Comparison of ENCODE assay signal across 27 mouse cellular contexts in the genomic region with DNA sequence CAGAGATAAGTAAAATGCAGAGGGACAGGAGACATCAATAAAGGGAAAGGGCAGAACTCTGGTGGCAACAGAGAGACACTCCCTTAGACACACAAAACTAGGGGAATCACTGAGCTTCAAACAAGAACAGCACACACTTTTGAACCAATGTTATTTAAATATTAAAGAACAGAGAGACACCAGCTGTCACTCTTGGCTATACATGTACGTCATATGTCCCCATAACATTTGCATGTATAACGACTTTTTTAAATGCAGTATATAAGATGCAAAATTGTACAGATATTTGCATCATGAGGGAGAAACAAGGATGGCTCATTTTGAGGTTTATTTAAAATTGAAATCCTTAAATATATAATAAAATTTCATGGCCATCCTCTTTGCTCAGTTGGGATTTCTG.
"Had no signal": no experiment of that assay in that cellular context is flagged by ENCODE, and none has a peak within 500 bp of the region (broad histone marks: within the 10 kb centered on the region; RNA-seq: fewer than 3 reads in every experiment).

No protein-coding gene starts in this region.

- H3K9me3 ChIP-seq: heart, embryonic 10.5 days; heart, embryonic 12.5 days; hindbrain, embryonic 10.5 days; hindbrain, embryonic 12.5 days; intestine, embryonic 15.5 days; limb, embryonic 10.5 days; limb, embryonic 12.5 days; liver, embryonic 15.5 days had no signal

- H3K27me3 ChIP-seq: heart, embryonic 12.5 days; hindbrain, embryonic 12.5 days; intestine, embryonic 15.5 days; limb, embryonic 12.5 days; liver, embryonic 13.5 days; liver, embryonic 15.5 days had no signal

- H3K4me2 ChIP-seq: heart, embryonic 12.5 days; hindbrain, embryonic 12.5 days; hindbrain, embryonic 14.5 days; intestine, embryonic 15.5 days; limb, embryonic 12.5 days; liver, embryonic 11.5 days; liver, embryonic 13.5 days; liver, embryonic 15.5 days had no signal

- DNase-seq: gastrocnemius, postnatal 10 days; gastrocnemius, postnatal 25 days; heart, adult 18-20 months; heart, postnatal 10 days; heart, postnatal 4 days; kidney, adult 18-20 months; kidney, adult 8-10 months; kidney, postnatal 10 days; kidney, postnatal 25 days; kidney, postnatal 4 days; liver; liver, embryonic 13.5 days had no signal

- H3K27ac ChIP-seq: heart, embryonic 10.5 days; hindbrain, embryonic 10.5 days; hindbrain, embryonic 12.5 days; hindbrain, embryonic 14.5 days; intestine, embryonic 15.5 days; layer of hippocampus, adult 2 months; left cerebral cortex, adult 2 months; limb, embryonic 10.5 days; limb, embryonic 12.5 days; liver, embryonic 13.5 days; liver, embryonic 15.5 days had no signal

- H3K4me3 ChIP-seq: heart, embryonic 10.5 days; heart, embryonic 12.5 days; hindbrain, embryonic 10.5 days; hindbrain, embryonic 12.5 days; intestine, embryonic 15.5 days; layer of hippocampus, adult 2 months; left cerebral cortex, adult 2 months; limb, embryonic 10.5 days; limb, embryonic 12.5 days; liver, embryonic 13.5 days; liver, embryonic 15.5 days had no signal

- H3K9ac ChIP-seq: heart, embryonic 12.5 days; hindbrain, embryonic 12.5 days; hindbrain, embryonic 14.5 days; intestine, embryonic 15.5 days; limb, embryonic 12.5 days; liver, embryonic 13.5 days; liver, embryonic 15.5 days had no signal

- H3K4me1 ChIP-seq: heart, embryonic 10.5 days; heart, embryonic 12.5 days; hindbrain, embryonic 10.5 days; hindbrain, embryonic 12.5 days; intestine, embryonic 15.5 days; limb, embryonic 10.5 days; limb, embryonic 12.5 days; liver, embryonic 13.5 days; liver, embryonic 15.5 days had no signal

- ATAC-seq: hindbrain, embryonic 16.5 days; inflammation-experienced regulatory T-cells, adult 6 months; intestine, embryonic 15.5 days; intestine, postnatal 0 days had no signal

- H3K36me3 ChIP-seq: heart, embryonic 10.5 days; heart, embryonic 12.5 days; hindbrain, embryonic 10.5 days; hindbrain, embryonic 12.5 days; intestine, embryonic 15.5 days; limb, embryonic 10.5 days; limb, embryonic 12.5 days; liver, embryonic 13.5 days; liver, embryonic 15.5 days had no signal
